Mouse (Mus musculus) lung, postnatal 0 days (tissue): ENCODE results near the gene Gm20388. TPM values are rescaled to one million over a fixed set of nuclear protein-coding genes. Genes with fewer than 3 reads are reported as not detected.
A peak's percentile ranks its signal among the peaks of the same experiment; 100 is the strongest.

Source experiments
- ATAC-seq: fragments of 200-750 bp; cut with Nextera tagmentation; 2 replicates; pipeline ENCODE4 v1.8.0; 2017; ENCODE audit warnings: moderate library complexity
- DNase-seq: peaks from one replicate; pipeline ENCODE4 v3.0.0-alpha.2; 2016; ENCODE audit warnings: low spot score
- H3K27ac ChIP-seq: fragments of 300-500 bp; sonication (generic); 2 replicates; pipeline ENCODE4 v1.5.1; 2014; ENCODE audit warnings: antibody characterized with exemption, mild to moderate bottlenecking, low read length, mixed read lengths
- H3K27me3 ChIP-seq: fragments of 300-500 bp; sonication (generic); replicated peaks from 2 replicates; pipeline ENCODE4 v1.6.1; 2014; ENCODE audit warnings: low read length, mixed read lengths; ENCODE audit not compliant: insufficient read depth
- H3K36me3 ChIP-seq: fragments of 300-500 bp; sonication (generic); 2 replicates; pipeline ENCODE4 v1.6.1; 2014; ENCODE audit warnings: low read length, mixed read lengths; ENCODE audit not compliant: insufficient read depth
- H3K4me1 ChIP-seq: fragments of 300-500 bp; sonication (generic); 2 replicates; pipeline ENCODE4 v1.6.1; 2014; ENCODE audit warnings: antibody characterized with exemption, low read depth, low read length, mixed read lengths; ENCODE audit not compliant: insufficient read depth
- H3K4me2 ChIP-seq: fragments of 300-500 bp; sonication (generic); replicated peaks from 2 replicates; pipeline ENCODE4 v1.6.1; 2014; ENCODE audit warnings: low read depth, mild to moderate bottlenecking, low read length, moderate library complexity, mixed read lengths
- H3K4me3 ChIP-seq: fragments of 300-500 bp; sonication (generic); 2 replicates; pipeline ENCODE4 v1.5.1; 2014; ENCODE audit warnings: low read depth, low read length
- H3K9ac ChIP-seq: fragments of 300-500 bp; sonication (generic); replicated peaks from 2 replicates; pipeline ENCODE4 v1.6.1; 2014; ENCODE audit warnings: low read depth, mild to moderate bottlenecking
- H3K9me3 ChIP-seq: fragments of 300-500 bp; sonication (generic); 2 replicates; pipeline ENCODE4 v1.6.1; 2016; ENCODE audit warnings: low read length, mixed read lengths
- CTCF ChIP-seq: IDR thresholded peaks from 2 replicates; pipeline ENCODE4 v1.5.1; 2016; ENCODE audit warnings: antibody characterized with exemption, mild to moderate bottlenecking
- EP300 ChIP-seq: IDR thresholded peaks from 2 replicates; pipeline ENCODE4 v1.6.1; 2016; ENCODE audit warnings: antibody characterized with exemption, mild to moderate bottlenecking, control low read depth
- WGBS: fragments of 180-500 bp; shearing (Covaris S2); extraction: QIAGEN DNeasy Blood & Tissue Kit; methylation state at CpG from one replicate; pipeline ENCODE4 v1.1.7; 2014; 5-methylcytosine and 5-hydroxymethylcytosine counted together
- polyA plus RNA-seq: library from polyadenylated mRNA; unstranded; fragments of >200 nt; fragmentation: Nextera tagmentation; extraction: Ambion mirVana; gene quantifications from 2 replicates; pipeline ENCODE4 v1.2.1, GENCODE M21; 2015

The Gm20388 gene
- polyA plus RNA-seq, 1 experiment from 2014 or later: not detected

DNA sequence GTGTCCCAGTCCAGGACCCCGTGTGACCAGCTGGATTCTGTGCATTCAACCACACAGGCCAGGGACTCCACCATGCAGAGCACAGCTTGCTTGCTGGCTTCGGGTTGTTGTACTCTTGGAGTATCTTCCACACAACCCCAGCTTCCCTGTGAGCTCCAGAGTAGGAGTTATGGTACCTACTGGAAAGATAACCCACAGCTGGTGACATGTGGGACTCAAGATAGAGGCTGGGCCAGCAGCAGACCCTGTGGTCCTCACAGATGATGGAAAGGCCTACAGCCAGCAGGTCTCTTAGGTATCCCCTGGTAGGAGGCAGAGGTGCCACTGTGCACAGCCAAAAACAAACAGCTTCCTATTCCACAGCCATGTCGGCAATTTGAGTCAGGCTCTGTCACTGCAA lies 2800.8 kb downstream of the Gm20388 start:
- Histone ChIP-seq H3K9me3 (no peaks in the 10 kb centered on the region), H3K4me1 (0 out of 2 replicates have a peak, but pooled peaks cover 3% of the 10 kb centered on the region), H3K4me2 (no peak overlapping the region), H3K27ac (no peak overlapping the region), H3K36me3 (no peaks in the 10 kb centered on the region), H3K9ac (no peak overlapping the region), H3K4me3 (no peak overlapping the region), H3K27me3 (no peaks in the 10 kb centered on the region)
- TF ChIP-seq EP300 (no peak), CTCF (no peak)
- 68% methylated on average over 3 of the region's 3 CpGs for WGBS
- no peak for DNase-seq
- no peak for ATAC-seq

GRCm38 (mm10) chr8:122711891-122712365 lies 2801.3 kb downstream of the Gm20388 start:
- no peaks in the 10 kb centered on the region for H3K27me3 ChIP-seq
- TF ChIP-seq CTCF (no peak), EP300 (peak; percentile 90)
- no peak overlapping the region for H3K9ac ChIP-seq
- no peaks in the 10 kb centered on the region for H3K36me3 ChIP-seq
- DNase-seq (peak; percentile 68), ATAC-seq (peak; percentile 89)
- H3K4me2 ChIP-seq: no peak overlapping the region
- 32% methylated on average over 11 of the region's 11 CpGs for WGBS
- no peak overlapping the region for H3K4me3 ChIP-seq
- no peak overlapping the region for H3K27ac ChIP-seq
- 0 out of 2 replicates have a peak, but pooled peaks cover 3% of the 10 kb centered on the region for H3K4me1 ChIP-seq
- H3K9me3 ChIP-seq: no peaks in the 10 kb centered on the region

- WGBS: 69% methylated on average over 12 of the region's 12 CpGs
- no peak for TF ChIP-seq EP300
- no peak for TF ChIP-seq CTCF
- ATAC-seq (no peak), DNase-seq (no peak)
- no peak overlapping the region for H3K4me2 ChIP-seq
- H3K27me3 ChIP-seq: no peaks in the 10 kb centered on the region
- 0 out of 2 replicates have a peak, but pooled peaks cover 3% of the 10 kb centered on the region for H3K4me1 ChIP-seq
- no peaks in the 10 kb centered on the region for H3K9me3 ChIP-seq
- H3K4me3 ChIP-seq: no peak overlapping the region
- no peaks in the 10 kb centered on the region for H3K36me3 ChIP-seq
- no peak overlapping the region for H3K27ac ChIP-seq
- H3K9ac ChIP-seq: no peak overlapping the region
These were observed 2801.9 kb downstream of the Gm20388 start for GRCm38 (mm10) chr8:122712411-122713156.

GRCm38 (mm10) chr8:122713157-122713518 lies 2802.5 kb downstream of the Gm20388 start:
- H3K9me3 ChIP-seq: no peaks in the 10 kb centered on the region
- H3K4me2 ChIP-seq: no peak overlapping the region
- no peak overlapping the region for H3K9ac ChIP-seq
- H3K27ac ChIP-seq: no peak overlapping the region
- 0 out of 2 replicates have a peak, but pooled peaks cover 3% of the 10 kb centered on the region for H3K4me1 ChIP-seq
- no peak for TF ChIP-seq CTCF
- TF ChIP-seq EP300: no peak
- ATAC-seq (no peak), DNase-seq (no peak)
- H3K27me3 ChIP-seq: no peaks in the 10 kb centered on the region
- WGBS: 85% methylated on average over 5 of the region's 5 CpGs
- no peaks in the 10 kb centered on the region for H3K36me3 ChIP-seq
- no peak overlapping the region for H3K4me3 ChIP-seq

DNA sequence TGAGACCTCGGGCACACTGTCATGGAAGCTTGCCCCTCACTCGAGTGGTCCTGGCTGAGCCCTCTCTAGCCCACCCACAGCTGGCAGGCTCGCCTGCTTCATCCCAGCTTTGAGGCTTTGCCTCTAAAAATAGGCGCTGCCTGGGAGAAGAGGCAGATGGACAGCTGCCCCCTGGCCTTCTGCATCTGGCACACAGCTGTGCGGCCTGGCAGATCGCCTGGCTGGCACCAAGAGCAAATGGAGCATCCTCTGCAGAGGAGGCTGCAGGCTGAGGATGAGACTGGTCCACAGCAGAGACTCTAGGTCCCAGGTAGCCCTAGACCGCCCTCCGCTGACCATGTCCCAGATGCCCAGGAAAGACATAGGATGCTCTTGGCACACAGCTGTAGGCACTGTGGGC lies 2805.9 kb downstream of the Gm20388 start:
- TF ChIP-seq CTCF: no peak
- TF ChIP-seq EP300: no peak
- H3K9me3 ChIP-seq: no peaks in the 10 kb centered on the region
- no peak overlapping the region for H3K4me2 ChIP-seq
- H3K9ac ChIP-seq: no peak overlapping the region
- H3K4me3 ChIP-seq: no peak overlapping the region
- no peak for ATAC-seq
- H3K4me1 ChIP-seq: 0 out of 2 replicates have a peak, but pooled peaks cover 5% of the 10 kb centered on the region
- H3K27me3 ChIP-seq: no peaks in the 10 kb centered on the region
- no peak for DNase-seq
- WGBS: 73% methylated on average over 8 of the region's 8 CpGs
- H3K27ac ChIP-seq: no peak overlapping the region
- no peaks in the 10 kb centered on the region for H3K36me3 ChIP-seq

DNA sequence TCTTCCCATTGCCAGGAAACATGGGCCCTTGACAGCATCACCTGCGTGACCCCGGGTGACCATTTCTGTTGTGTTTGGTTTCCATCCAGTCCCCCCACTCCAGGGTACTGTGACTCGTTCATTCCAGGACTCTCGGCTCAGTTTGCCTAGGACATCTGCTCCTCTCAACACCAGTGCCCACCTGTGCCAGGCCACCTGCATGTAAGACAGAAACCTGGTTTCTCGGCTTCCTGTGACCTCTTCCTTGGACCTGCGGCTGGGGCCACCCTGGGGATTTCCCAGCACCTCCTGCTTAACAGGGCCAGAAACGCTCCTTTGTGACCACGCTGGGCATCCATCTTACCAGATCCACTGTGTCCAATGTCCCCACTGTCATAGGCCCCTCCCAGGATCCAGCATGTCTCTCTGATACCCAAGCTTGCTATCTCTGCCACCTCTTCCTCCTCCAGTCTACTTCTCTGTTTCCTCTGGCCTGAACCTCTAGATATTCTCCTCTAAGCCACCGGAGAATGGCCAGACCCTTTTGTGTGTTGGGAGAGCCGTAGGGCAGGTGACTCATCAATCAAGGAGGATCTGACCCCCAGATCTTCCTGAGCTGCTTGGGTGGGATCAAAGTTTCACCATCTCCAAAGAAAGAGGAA lies 2807.3 kb downstream of the Gm20388 start:
- H3K9ac ChIP-seq: no peak overlapping the region
- no peak for ATAC-seq
- no peak for DNase-seq
- 0 out of 2 replicates have a peak, but pooled peaks cover 2% of the 10 kb centered on the region for H3K27me3 ChIP-seq
- H3K9me3 ChIP-seq: no peaks in the 10 kb centered on the region
- 0 out of 2 replicates have a peak, but pooled peaks cover 4% of the 10 kb centered on the region for H3K4me1 ChIP-seq
- H3K27ac ChIP-seq: no peak overlapping the region
- no peak overlapping the region for H3K4me2 ChIP-seq
- no peaks in the 10 kb centered on the region for H3K36me3 ChIP-seq
- TF ChIP-seq CTCF (no peak), EP300 (no peak)
- WGBS: 81% methylated on average over 10 of the region's 10 CpGs
- no peak overlapping the region for H3K4me3 ChIP-seq
